Mouse (Mus musculus) hindbrain, embryonic 10.5 days (tissue): Measurements from ENCODE around the gene Grrp1. TPM values are rescaled to one million over a fixed set of nuclear protein-coding genes. Genes with fewer than 3 reads are reported as not detected.

Experiments
- DNase-seq: peaks from one replicate; pipeline ENCODE4 v3.0.0-alpha.2; 2017; ENCODE audit warnings: low spot score
- H3K27ac ChIP-seq: fragments of 300-500 bp; sonication (generic); 2 replicates; pipeline ENCODE4 v1.5.1; 2016; ENCODE audit warnings: mild to moderate bottlenecking, moderate library complexity
- H3K27me3 ChIP-seq: fragments of 300-500 bp; sonication (generic); 2 replicates; pipeline ENCODE4 v1.6.1; 2016; ENCODE audit warnings: mild to moderate bottlenecking; ENCODE audit not compliant: poor library complexity, insufficient read depth, severe bottlenecking
- H3K36me3 ChIP-seq: fragments of 300-500 bp; sonication (generic); 2 replicates; pipeline ENCODE4 v1.6.1; 2016; ENCODE audit warnings: mild to moderate bottlenecking, moderate library complexity
- H3K4me1 ChIP-seq: fragments of 300-500 bp; sonication (generic); replicated peaks from 2 replicates; pipeline ENCODE4 v1.6.1; 2016; ENCODE audit warnings: mild to moderate bottlenecking
- H3K4me3 ChIP-seq: fragments of 300-500 bp; sonication (generic); 2 replicates; pipeline ENCODE4 v1.5.1; 2016; ENCODE audit warnings: mild to moderate bottlenecking, moderate library complexity
- H3K9me3 ChIP-seq: fragments of 300-500 bp; sonication (generic); 2 replicates; pipeline ENCODE4 v1.6.1; 2016; ENCODE audit warnings: mild to moderate bottlenecking, moderate library complexity
- WGBS: fragments of 180-500 bp; shearing (Covaris S2); methylation state at CpG from one replicate; pipeline ENCODE4 v1.1.7; 2016; 5-methylcytosine and 5-hydroxymethylcytosine counted together
- polyA plus RNA-seq: library from polyadenylated mRNA; unstranded; fragments of >200 nt; fragmentation: Nextera tagmentation; extraction: Ambion mirVana; gene quantifications from 2 replicates; pipeline ENCODE4 v1.2.1, GENCODE M21; 2016

Grrp1 gene
- polyA plus RNA-seq, 1 experiment from 2014 or later: 6.2 TPM

DNA sequence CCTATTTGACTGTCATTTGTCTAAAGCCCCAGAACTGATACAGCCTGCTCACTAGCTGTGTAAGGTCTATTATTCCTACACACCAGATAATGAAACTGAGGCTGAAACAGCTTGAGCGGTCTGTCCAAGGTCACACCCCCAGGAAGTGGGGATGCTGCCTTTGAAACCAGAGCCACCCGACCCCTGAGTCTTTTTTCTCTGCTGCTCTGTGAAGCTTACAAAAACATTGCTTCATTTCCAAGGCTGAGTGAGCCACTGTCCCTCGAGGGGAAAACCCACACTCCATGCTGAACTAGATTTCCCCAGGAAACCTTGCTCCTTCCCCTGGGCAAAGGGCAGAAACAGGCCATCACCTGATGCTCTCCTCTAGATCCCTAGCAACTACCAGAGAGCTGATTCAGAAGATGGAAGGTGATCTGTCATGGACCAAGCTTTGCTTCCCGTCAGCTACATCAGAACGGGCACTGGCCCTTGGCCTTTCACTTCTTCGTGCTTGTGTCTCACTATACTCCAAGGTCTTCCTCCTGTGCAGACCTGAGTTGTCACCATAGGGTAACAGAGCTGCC, 47.3 kb downstream of the Grrp1 start:
- H3K9me3 ChIP-seq: no peaks in the 10 kb centered on the region
- WGBS: 55% methylated on average over 6 of the region's 6 CpGs
- no peaks in the 10 kb centered on the region for H3K36me3 ChIP-seq
- no peak for DNase-seq
- peaks cover 6% of the 10 kb centered on the region; the same call in 1 of the 2 replicates for H3K27me3 ChIP-seq
- no peak overlapping the region for H3K27ac ChIP-seq
- H3K4me1 ChIP-seq: peaks cover 7% of the 10 kb centered on the region; the same call in 1 of the 2 replicates
- H3K4me3 ChIP-seq: no peak overlapping the region

DNA sequence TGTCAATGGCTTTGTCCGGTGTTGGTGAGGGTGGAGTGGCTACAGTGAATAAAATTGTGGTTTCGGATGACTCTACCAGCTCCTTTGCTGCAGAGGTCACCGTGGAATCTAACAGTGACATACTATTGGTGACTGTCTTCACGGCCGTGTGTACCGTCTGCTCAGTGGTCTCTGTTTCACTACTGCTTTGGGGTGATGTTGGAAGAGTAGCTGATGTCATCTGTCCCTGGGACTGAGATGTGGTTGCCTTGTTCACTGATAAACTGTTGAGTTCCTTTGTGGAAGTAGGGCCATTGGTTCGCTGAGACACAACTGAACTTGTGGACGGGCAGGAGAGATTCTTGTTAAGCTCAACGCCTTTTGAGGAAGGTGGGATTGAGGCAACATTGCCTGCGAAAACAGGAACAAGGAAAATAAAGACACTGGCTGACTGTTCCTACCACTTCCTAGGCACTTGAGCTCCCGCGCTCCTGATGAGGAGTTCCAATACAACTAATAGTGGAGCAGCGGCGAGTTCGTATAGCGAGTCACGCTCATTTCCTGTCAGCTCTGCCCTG, 50.5 kb downstream of the Grrp1 start:
- WGBS: 89% methylated on average over 17 of the region's 17 CpGs
- Histone ChIP-seq H3K27ac (no peak overlapping the region), H3K36me3 (no peaks in the 10 kb centered on the region), H3K27me3 (peaks cover 1% of the 10 kb centered on the region; the same call in 1 of the 2 replicates), H3K4me3 (no peak overlapping the region), H3K4me1 (peaks cover 7% of the 10 kb centered on the region; the same call in 1 of the 2 replicates), H3K9me3 (no peaks in the 10 kb centered on the region)
- no peak for DNase-seq

DNA sequence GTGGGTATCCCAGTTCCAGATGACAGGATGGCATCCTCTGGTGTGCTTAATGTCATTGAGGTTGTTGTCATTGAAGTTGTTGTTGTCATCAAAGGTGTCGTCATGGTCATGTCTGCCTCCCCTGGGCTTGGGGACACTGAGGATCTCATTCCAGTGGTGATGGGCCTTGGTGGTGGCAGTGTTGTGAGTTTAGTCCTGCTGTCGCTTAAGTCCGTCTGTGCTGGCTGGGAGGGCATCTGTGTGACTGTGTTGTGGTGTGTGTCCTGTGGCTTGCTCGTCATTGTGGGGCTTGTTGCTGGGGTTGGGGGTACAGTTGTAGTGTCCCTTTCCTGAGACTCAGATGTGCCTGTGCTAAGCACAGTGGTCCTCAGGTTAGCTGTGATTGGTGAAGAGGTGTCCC, 51.0 kb downstream of the Grrp1 start, which contains the start of gene Gm7534:
Gene Gm7534, minus strand, starts transcription at position 101 of the 400 bp plus-strand sequence.
- H3K36me3 ChIP-seq: no peaks in the 10 kb centered on the region
- H3K4me1 ChIP-seq: peaks cover 7% of the 10 kb centered on the region; the same call in 1 of the 2 replicates
- H3K27ac ChIP-seq: no peak within 1 kb of the TSS
- H3K4me3 ChIP-seq: no peak within 1 kb of the TSS
- H3K9me3 ChIP-seq: no peaks in the 10 kb centered on the region
- 91% methylated on average over 4 of the region's 4 CpGs for WGBS
- no peaks in the 10 kb centered on the region for H3K27me3 ChIP-seq
- DNase-seq: no peak

Other genes starting within 250 kb of the Grrp1 start
- 13.4 and 27.5 TPM in 2 replicates for gene Lin28a, start 235.3 kb downstream of the Grrp1 start, polyA plus RNA-seq
- not detected in 2 replicates for gene Zfp683, start 200.3 kb downstream of the Grrp1 start, polyA plus RNA-seq
- 1.6 and 2.9 TPM in 2 replicates for gene Crybg2, start 193.3 kb downstream of the Grrp1 start, polyA plus RNA-seq
- 5.3 and 5.5 TPM in 2 replicates for gene Cd52, start 159.0 kb downstream of the Grrp1 start, polyA plus RNA-seq
- gene Ubxn11, start 151.5 kb downstream of the Grrp1 start, polyA plus RNA-seq: 7.6 and 11.2 TPM in 2 replicates
- 333 and 386 TPM in 2 replicates for gene Sh3bgrl3, start 125.3 kb downstream of the Grrp1 start, polyA plus RNA-seq
- gene Cep85, start 67.0 kb downstream of the Grrp1 start, polyA plus RNA-seq: 30.1 and 35.1 TPM in 2 replicates
- gene Gm7534, start 51.1 kb downstream of the Grrp1 start, polyA plus RNA-seq: not detected in 2 replicates
- gene Catsper4, start 26.7 kb downstream of the Grrp1 start, polyA plus RNA-seq: not detected in 2 replicates
- 0.89 and 1.2 TPM in 2 replicates for gene Cnksr1, start 15.7 kb downstream of the Grrp1 start, polyA plus RNA-seq
- 0.49 and 1.0 TPM in 2 replicates for gene E130218I03Rik, start 10.4 kb downstream of the Grrp1 start, polyA plus RNA-seq
- gene Zfp593, start 8.5 kb downstream of the Grrp1 start, polyA plus RNA-seq: 20.6 and 21.6 TPM in 2 replicates
- not detected in 2 replicates for gene Gm30191, start 7.2 kb downstream of the Grrp1 start, polyA plus RNA-seq
- 18.1 and 18.8 TPM in 2 replicates for gene Pdik1l, start 33.8 kb upstream of the Grrp1 start, polyA plus RNA-seq
- gene Trim63, start 61.0 kb upstream of the Grrp1 start, polyA plus RNA-seq: 0.51 and 0.56 TPM in 2 replicates
- gene Slc30a2, start 89.1 kb upstream of the Grrp1 start, polyA plus RNA-seq: 0.10 TPM in 1 of 2 replicates, not detected in the other
- 0.25 and 0.63 TPM in 2 replicates for gene Extl1, start 129.7 kb upstream of the Grrp1 start, polyA plus RNA-seq
- gene Pafah2, start 142.2 kb upstream of the Grrp1 start, polyA plus RNA-seq: 7.9 and 9.5 TPM in 2 replicates
- 2,849 and 3,914 TPM in 2 replicates for gene Stmn1, start 214.2 kb upstream of the Grrp1 start, polyA plus RNA-seq
- 3.1 and 4.3 TPM in 2 replicates for gene Paqr7, start 242.6 kb upstream of the Grrp1 start, polyA plus RNA-seq